Mouse (Mus musculus) megakaryocyte progenitor cell, adult 5-6 weeks (primary cell): Measurements from ENCODE around the gene Igdcc3. TPM values are rescaled to one million over a fixed set of nuclear protein-coding genes. Genes with fewer than 3 reads are reported as not detected.

Experiments
- ATAC-seq: replicated peaks from 2 replicates; pipeline ENCODE4 v1.8.0; 2016; ENCODE audit warnings: mild to moderate bottlenecking, moderate TSS enrichment, inconsistent platforms; ENCODE audit not compliant: poor library complexity
- total RNA-seq, 2 experiments: library from RNA; stranded (forward) in 1 of 2; stranded (reverse) in 1 of 2; fragments of 157-497, 149-512 nt in 1 of 2; fragments of 200-1000 nt in 1 of 2; gene quantifications; 2 replicates each; pipeline versions ENCODE4 v1.2.3 to v1.2.4; 2015 to 2017

Igdcc3 gene
- total RNA-seq, 2 experiments from 2014 or later, result not detected

GRCm38 (mm10) chr9:65135126-65135525 is 5.9 kb upstream of the Igdcc3 start:
- ATAC-seq, result no peak

DNA sequence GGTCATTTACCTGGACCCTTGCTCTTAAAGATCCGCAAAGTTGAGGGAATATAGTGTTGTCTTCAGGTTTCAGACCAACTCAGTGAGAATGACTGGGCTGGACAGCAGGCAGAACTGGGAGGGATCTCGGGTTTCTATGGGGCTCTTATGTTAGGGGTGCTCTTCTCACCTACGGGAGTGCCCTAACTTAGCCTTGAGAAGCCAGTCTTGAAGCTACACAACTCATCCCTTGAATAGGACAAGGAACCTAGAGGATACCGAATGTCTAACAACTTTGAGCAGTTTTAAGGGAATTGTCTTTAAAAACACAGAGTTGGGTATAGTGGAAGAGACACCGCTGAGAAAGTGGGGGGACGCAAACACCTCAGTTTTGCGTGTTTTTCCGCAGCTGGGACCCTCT is 498 bp upstream of the Igdcc3 start:
- ATAC-seq, result no peak

DNA sequence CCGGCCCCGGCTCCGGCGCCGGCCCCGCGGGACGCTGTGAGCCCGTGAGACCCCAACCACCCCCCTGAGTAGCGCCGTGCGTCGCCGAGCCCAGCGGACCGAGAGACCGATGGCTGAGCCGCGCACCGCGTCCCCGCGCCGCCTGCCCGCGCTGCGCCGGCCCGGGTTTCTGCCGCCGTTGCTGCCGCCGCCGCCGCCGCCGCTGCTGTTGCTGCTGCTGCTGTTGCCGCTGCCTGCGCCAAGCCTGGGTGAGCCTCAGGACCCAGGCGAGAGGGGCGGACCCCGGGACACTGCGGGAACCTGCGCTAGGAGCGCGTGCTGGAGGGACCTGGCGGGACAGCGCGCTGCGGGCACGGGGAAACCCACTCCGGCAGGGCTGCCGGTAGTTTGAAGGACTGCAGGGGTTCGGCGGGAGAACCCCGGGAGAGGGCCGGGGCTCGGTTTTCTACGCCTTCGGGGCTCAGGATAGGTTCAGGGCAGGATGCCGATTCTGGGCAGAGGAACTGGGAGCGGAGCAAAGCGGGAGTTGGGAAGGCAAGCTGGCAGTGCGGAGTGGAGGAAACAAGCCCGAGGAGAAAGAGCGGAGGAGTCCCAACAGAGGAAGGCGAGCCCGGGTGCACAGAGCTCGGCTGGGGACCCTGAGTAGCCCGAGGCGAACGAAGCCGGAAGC is 452 bp downstream of the Igdcc3 start:
- peak; percentile 57 for ATAC-seq

- ATAC-seq, result peak; percentile 50; the same call in 1 of the 2 replicates
Observed at GRCm38 (mm10) chr9:65141976-65142318, 958 bp downstream of the Igdcc3 start.

DNA sequence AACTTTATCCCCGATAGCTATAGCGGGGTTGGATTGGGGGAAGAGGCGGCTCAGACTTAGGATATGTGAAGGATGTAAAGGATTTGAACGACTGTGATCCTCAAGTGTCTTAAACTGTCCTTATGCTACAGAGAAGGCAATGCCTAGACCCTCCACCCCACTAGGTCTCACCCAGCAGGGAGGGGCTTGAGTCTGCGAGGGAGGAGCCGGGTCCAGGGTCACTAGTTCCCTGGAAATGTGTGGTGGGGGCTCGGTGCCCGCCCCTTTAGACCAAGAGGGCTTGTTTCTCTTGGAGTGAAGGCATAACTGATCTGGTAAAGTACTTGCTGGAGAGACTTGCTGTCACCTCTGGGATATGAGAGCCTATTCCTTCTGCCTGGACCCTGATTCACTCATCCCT is 1.4 kb downstream of the Igdcc3 start:
- no peak for ATAC-seq

GRCm38 (mm10) chr9:65146001-65146400 is 5.0 kb downstream of the Igdcc3 start:
- ATAC-seq, result no peak

DNA sequence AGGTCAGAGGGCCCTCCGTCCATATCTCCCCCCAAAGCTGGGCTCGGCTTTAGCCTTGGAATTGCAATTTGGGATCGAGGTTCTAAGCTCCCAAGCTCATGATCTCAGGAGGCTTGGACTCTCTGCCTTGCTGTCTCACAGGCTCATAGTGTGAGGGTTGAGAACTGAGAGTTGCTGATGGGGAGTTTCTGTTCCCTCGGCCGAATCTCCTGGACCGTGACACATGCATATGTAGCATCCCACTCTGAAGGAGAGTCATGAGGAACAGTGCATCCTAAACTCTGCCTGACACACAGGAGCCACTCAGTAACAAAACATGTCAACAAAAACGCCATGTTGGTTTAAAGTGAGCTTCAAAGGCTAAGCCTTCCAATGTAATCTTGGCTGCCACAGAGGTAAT is 7.5 kb downstream of the Igdcc3 start:
- ATAC-seq, result no peak

GRCm38 (mm10) chr9:65152711-65153330 is 11.8 kb downstream of the Igdcc3 start:
- ATAC-seq, result no peak

DNA sequence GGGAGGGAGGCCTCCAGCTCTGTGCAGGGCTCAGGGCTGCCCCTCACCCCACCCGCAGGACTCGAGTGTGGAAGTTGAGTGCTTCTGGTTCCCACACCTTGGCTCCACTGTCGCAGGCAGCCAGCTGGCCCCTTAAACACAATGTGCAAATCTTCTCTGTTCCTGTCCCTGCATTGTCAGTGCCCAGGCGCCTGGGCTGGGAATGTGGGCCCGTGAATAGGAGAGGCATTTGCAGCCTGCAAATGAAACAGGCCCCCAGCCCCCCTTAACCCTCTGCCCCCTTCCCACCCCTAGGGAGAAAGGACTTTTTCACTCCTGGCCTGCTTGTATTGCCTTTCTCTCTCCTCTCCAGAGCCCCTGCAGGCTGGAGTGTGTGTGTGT is 12.3 kb downstream of the Igdcc3 start:
- ATAC-seq, result no peak

- no peak for ATAC-seq
Observed at GRCm38 (mm10) chr9:65154692-65155455, 13.9 kb downstream of the Igdcc3 start.

- ATAC-seq, result no peak
Observed at GRCm38 (mm10) chr9:65156604-65157003, 15.6 kb downstream of the Igdcc3 start.

GRCm38 (mm10) chr9:65157631-65158030 is 16.6 kb downstream of the Igdcc3 start:
- no peak for ATAC-seq

DNA sequence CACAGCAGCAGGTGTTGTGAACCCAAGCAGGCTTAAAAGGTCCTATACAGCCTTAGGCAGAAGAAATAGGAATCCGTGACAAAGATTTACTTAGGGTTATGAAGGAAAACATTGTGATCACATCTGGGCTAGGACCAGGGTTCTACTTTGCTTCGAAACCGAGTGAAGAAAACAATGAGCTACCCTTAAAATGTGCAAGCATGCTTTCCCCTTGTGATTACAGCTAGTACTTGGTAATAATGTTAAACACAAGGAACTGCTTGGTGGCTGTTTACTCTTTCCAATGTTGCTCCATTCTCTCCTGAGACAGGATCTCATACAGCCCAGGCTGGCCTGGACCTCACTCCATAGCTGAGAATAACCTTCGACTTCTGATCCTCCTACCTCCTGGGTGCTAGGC is 20.2 kb downstream of the Igdcc3 start:
- ATAC-seq, result no peak

- no peak for ATAC-seq
Observed at GRCm38 (mm10) chr9:65161881-65162280, 20.9 kb downstream of the Igdcc3 start.

- no peak for ATAC-seq
Observed at GRCm38 (mm10) chr9:65162711-65163639, 22.0 kb downstream of the Igdcc3 start.

- ATAC-seq, result peak; percentile 54; the same call in 1 of the 2 replicates
Observed at GRCm38 (mm10) chr9:65164870-65165269, 23.9 kb downstream of the Igdcc3 start.

GRCm38 (mm10) chr9:65166386-65166785 is 25.4 kb downstream of the Igdcc3 start:
- ATAC-seq, result no peak

- no peak for ATAC-seq
Observed at GRCm38 (mm10) chr9:65168534-65168933, 27.5 kb downstream of the Igdcc3 start.

- no peak for ATAC-seq
Observed at GRCm38 (mm10) chr9:65168952-65169351, 28.0 kb downstream of the Igdcc3 start.

GRCm38 (mm10) chr9:65172654-65173053 is 31.7 kb downstream of the Igdcc3 start:
- no peak for ATAC-seq
